Mouse (Mus musculus): ENCODE measurements around the gene Cpsf4l.

Cpsf4l gene

GRCm38 (mm10) chr11:113709731-113710256, at the start of gene Cpsf4l:
Gene Cpsf4l (minus strand): TSS chr11:113710017.
- no peak for DNase-seq (ENCODE audit: low spot score)

- no peak for DNase-seq (ENCODE audit: low spot score)
These were observed 49.0 kb upstream of the Cpsf4l start for GRCm38 (mm10) chr11:113758851-113759250.

- no peak for DNase-seq (ENCODE audit: low spot score)
These were observed 46.8 kb upstream of the Cpsf4l start for GRCm38 (mm10) chr11:113756578-113756977.

- no peak for DNase-seq (ENCODE audit: low spot score)
These were observed 46.1 kb upstream of the Cpsf4l start for GRCm38 (mm10) chr11:113755878-113756277.

GRCm38 (mm10) chr11:113754845-113755244, 45.0 kb upstream of the Cpsf4l start:
- DNase-seq (ENCODE audit: low spot score), result no peak

GRCm38 (mm10) chr11:113752685-113753430, 43.0 kb upstream of the Cpsf4l start:
- DNase-seq (ENCODE audit: low spot score), result no peak

GRCm38 (mm10) chr11:113752158-113752661, 42.4 kb upstream of the Cpsf4l start:
- no peak for DNase-seq (ENCODE audit: low spot score)

GRCm38 (mm10) chr11:113751484-113752084, 41.8 kb upstream of the Cpsf4l start, which contains the start of gene Cdc42ep4:
Gene Cdc42ep4 (minus strand): TSS chr11:113751881.
- DNase-seq (ENCODE audit: low spot score), result peak; percentile 85

- peak; percentile 86 for DNase-seq (ENCODE audit: low spot score)
These were observed 41.0 kb upstream of the Cpsf4l start for GRCm38 (mm10) chr11:113750571-113751483.

- no peak for DNase-seq (ENCODE audit: low spot score)
These were observed 40.0 kb upstream of the Cpsf4l start for GRCm38 (mm10) chr11:113749749-113750351.

- DNase-seq (ENCODE audit: low spot score), result no peak
These were observed 39.1 kb upstream of the Cpsf4l start for GRCm38 (mm10) chr11:113748797-113749521.

- DNase-seq (ENCODE audit: low spot score), result no peak
These were observed 38.0 kb upstream of the Cpsf4l start for GRCm38 (mm10) chr11:113747725-113748380.

- no peak for DNase-seq (ENCODE audit: low spot score)
These were observed 37.2 kb upstream of the Cpsf4l start for GRCm38 (mm10) chr11:113747056-113747455.

- no peak for DNase-seq (ENCODE audit: low spot score)
These were observed 36.1 kb upstream of the Cpsf4l start for GRCm38 (mm10) chr11:113745961-113746360.

GRCm38 (mm10) chr11:113742998-113743397, 33.2 kb upstream of the Cpsf4l start:
- DNase-seq (ENCODE audit: low spot score), result no peak

GRCm38 (mm10) chr11:113740100-113740499, 30.3 kb upstream of the Cpsf4l start:
- DNase-seq (ENCODE audit: low spot score), result no peak

- DNase-seq (ENCODE audit: low spot score), result peak; percentile 63
These were observed 29.4 kb upstream of the Cpsf4l start for GRCm38 (mm10) chr11:113739213-113739612.

GRCm38 (mm10) chr11:113737912-113738311, 28.1 kb upstream of the Cpsf4l start:
- no peak for DNase-seq (ENCODE audit: low spot score)

GRCm38 (mm10) chr11:113737553-113737854, 27.7 kb upstream of the Cpsf4l start:
- no peak for DNase-seq (ENCODE audit: low spot score)

- no peak for DNase-seq (ENCODE audit: low spot score)
These were observed 27.2 kb upstream of the Cpsf4l start for GRCm38 (mm10) chr11:113736848-113737552.
